Mouse (Mus musculus) liver, embryonic 14.5 days (tissue): ENCODE measurements around the gene Herpud2.
A peak's percentile ranks its signal among the peaks of the same experiment; 100 is the strongest.

Experiments used
- CTCF ChIP-seq: IDR thresholded peaks from 2 replicates; pipeline ENCODE4 v1.5.1; 2016; ENCODE audit warnings: antibody characterized with exemption, low read depth, control low read depth
- EP300 ChIP-seq: IDR thresholded peaks from 2 replicates; pipeline ENCODE4 v1.6.1; 2016; ENCODE audit warnings: antibody characterized with exemption, low read depth

- no peak for TF ChIP-seq EP300
- peak; percentile 53; the same call in 1 of the 2 replicates for TF ChIP-seq CTCF
Measured at GRCm38 (mm10) chr9:25156377-25156776, 4.8 kb upstream of the Herpud2 start.
